ENCODE assay signal across 32 mouse cellular contexts in genomic region chr2:79856874-79857273, GRCm38 (mm10).
"Had no signal": no experiment of that assay in that cellular context is flagged by ENCODE, and none has a peak within 500 bp of the region (broad histone marks: within the 10 kb centered on the region; RNA-seq: fewer than 3 reads in every experiment).

No protein-coding gene starts in this region.

- H3K9me3 ChIP-seq: limb, embryonic 10.5 days; limb, embryonic 12.5 days; limb, embryonic 13.5 days; limb, embryonic 15.5 days; liver, embryonic 12.5 days; liver, embryonic 13.5 days; liver, embryonic 15.5 days; lung, embryonic 15.5 days; megakaryocyte, embryonic 14.5 days; midbrain, embryonic 10.5 days; midbrain, embryonic 12.5 days; midbrain, embryonic 13.5 days; midbrain, embryonic 15.5 days; neural tube, embryonic 12.5 days had no signal

- H3K36me3 ChIP-seq: limb, embryonic 10.5 days; limb, embryonic 12.5 days; limb, embryonic 13.5 days; limb, embryonic 15.5 days; liver, embryonic 12.5 days; liver, embryonic 13.5 days; liver, embryonic 15.5 days; lung, embryonic 15.5 days; midbrain, embryonic 10.5 days; midbrain, embryonic 12.5 days; midbrain, embryonic 13.5 days; midbrain, embryonic 15.5 days; neural tube, embryonic 12.5 days had no signal

- H3K27ac ChIP-seq: left cerebral cortex, adult 2 months; limb, embryonic 10.5 days; limb, embryonic 12.5 days; limb, embryonic 13.5 days; limb, embryonic 15.5 days; liver, embryonic 12.5 days; liver, embryonic 13.5 days; liver, embryonic 14.5 days; liver, embryonic 15.5 days; lung, embryonic 15.5 days; macrophage; midbrain, embryonic 10.5 days; midbrain, embryonic 12.5 days; midbrain, embryonic 13.5 days; midbrain, embryonic 15.5 days; neural tube, embryonic 12.5 days had no signal

- H3K4me3 ChIP-seq: left cerebral cortex, adult 2 months; limb, embryonic 10.5 days; limb, embryonic 12.5 days; limb, embryonic 13.5 days; limb, embryonic 15.5 days; liver, embryonic 12.5 days; liver, embryonic 13.5 days; liver, embryonic 15.5 days; lung, embryonic 15.5 days; megakaryocyte, embryonic 14.5 days; midbrain, embryonic 10.5 days; midbrain, embryonic 12.5 days; midbrain, embryonic 13.5 days; midbrain, embryonic 15.5 days; myocyte; neural tube, embryonic 12.5 days had no signal

- H3K27me3 ChIP-seq: limb, embryonic 12.5 days; limb, embryonic 13.5 days; limb, embryonic 15.5 days; liver, embryonic 12.5 days; liver, embryonic 13.5 days; liver, embryonic 15.5 days; lung, embryonic 15.5 days; megakaryocyte, embryonic 14.5 days; midbrain, embryonic 12.5 days; midbrain, embryonic 13.5 days; midbrain, embryonic 15.5 days; neural tube, embryonic 12.5 days had no signal

- H3K4me1 ChIP-seq: limb, embryonic 10.5 days; limb, embryonic 12.5 days; limb, embryonic 13.5 days; limb, embryonic 15.5 days; liver, embryonic 12.5 days; liver, embryonic 13.5 days; liver, embryonic 15.5 days; lung, embryonic 15.5 days; megakaryocyte, embryonic 14.5 days; midbrain, embryonic 10.5 days; midbrain, embryonic 12.5 days; midbrain, embryonic 13.5 days; midbrain, embryonic 15.5 days; neural tube, embryonic 12.5 days had no signal

- H3K4me2 ChIP-seq: limb, embryonic 12.5 days; limb, embryonic 13.5 days; limb, embryonic 15.5 days; liver, embryonic 11.5 days; liver, embryonic 12.5 days; liver, embryonic 13.5 days; liver, embryonic 15.5 days; lung, embryonic 14.5 days; lung, embryonic 15.5 days; midbrain, embryonic 11.5 days; midbrain, embryonic 12.5 days; midbrain, embryonic 13.5 days; midbrain, embryonic 15.5 days; neural tube, embryonic 12.5 days had no signal

- DNase-seq: liver; liver, embryonic 13.5 days; liver, postnatal 0 days; lung, adult 18-20 months; lung, adult 2 months; lung, embryonic 14.5 days; lung, postnatal 10 days; lung, postnatal 14 days; lung, postnatal 36 days; lung, postnatal 4 days; midbrain, embryonic 14.5 days had no signal

- ATAC-seq: liver, embryonic 12.5 days; liver, postnatal 0 days; lung, postnatal 0 days; midbrain, embryonic 13.5 days; midbrain, embryonic 15.5 days; midbrain, embryonic 16.5 days had no signal

- H3K9ac ChIP-seq: limb, embryonic 12.5 days; limb, embryonic 13.5 days; limb, embryonic 15.5 days; liver, embryonic 12.5 days; liver, embryonic 13.5 days; liver, embryonic 14.5 days; liver, embryonic 15.5 days; liver, postnatal 0 days; lung, embryonic 14.5 days; lung, embryonic 15.5 days; midbrain, embryonic 12.5 days; midbrain, embryonic 13.5 days; midbrain, embryonic 15.5 days; neural tube, embryonic 12.5 days had no signal
